Mouse (Mus musculus): ENCODE results near the gene Ntmt1. TPM values are rescaled to one million over a fixed set of nuclear protein-coding genes. Genes with fewer than 3 reads are reported as not detected.
A peak's percentile ranks its signal among the peaks of the same experiment; 100 is the strongest.

Gene Ntmt1
- polyA plus RNA-seq, 1 experiment, result 44.1 TPM

DNA sequence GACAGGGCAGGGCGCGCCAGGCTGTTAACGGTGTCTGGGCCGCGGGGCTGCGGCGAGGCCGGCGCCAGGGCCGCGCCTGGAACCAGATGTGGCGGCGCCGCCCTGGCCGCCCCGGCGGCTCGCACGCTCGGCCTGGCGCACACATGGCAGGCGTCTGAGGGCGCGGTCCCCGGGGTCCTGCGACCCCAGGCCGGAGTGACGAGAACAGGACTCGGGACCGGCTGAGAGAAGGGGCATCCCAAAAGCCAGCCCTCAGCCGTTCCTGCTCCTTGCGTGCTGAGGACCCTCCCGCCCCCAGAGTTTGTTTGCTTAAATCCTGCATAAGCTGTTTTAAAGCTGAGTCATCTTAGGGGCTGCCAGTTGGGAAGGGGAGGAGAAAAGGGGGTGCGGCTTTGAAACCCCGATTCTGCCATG, 57.3 kb downstream of the Ntmt1 start:
- peak; percentile 39 for DNase-seq (ENCODE audit: low spot score)

DNA sequence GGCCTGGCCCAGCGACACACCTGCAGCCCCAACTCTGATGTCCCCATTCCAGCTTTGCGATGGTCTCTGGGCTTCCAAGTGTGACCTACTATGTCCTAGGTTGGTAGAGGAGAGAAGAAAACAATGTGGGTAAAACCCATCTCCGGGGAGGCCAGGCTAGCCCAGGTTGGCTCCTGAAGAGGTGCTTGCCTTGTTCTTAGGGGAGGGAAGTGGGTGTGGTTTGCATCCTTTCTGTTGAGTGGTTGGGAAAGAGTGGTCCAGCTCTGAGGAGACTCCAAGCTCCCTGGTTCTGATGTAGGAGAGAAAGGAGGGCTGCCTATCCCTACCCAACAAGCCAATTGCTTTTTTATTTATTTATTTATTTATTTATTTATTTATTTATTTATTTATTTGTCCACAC, 57.8 kb downstream of the Ntmt1 start:
- DNase-seq (ENCODE audit: low spot score), result no peak

DNA sequence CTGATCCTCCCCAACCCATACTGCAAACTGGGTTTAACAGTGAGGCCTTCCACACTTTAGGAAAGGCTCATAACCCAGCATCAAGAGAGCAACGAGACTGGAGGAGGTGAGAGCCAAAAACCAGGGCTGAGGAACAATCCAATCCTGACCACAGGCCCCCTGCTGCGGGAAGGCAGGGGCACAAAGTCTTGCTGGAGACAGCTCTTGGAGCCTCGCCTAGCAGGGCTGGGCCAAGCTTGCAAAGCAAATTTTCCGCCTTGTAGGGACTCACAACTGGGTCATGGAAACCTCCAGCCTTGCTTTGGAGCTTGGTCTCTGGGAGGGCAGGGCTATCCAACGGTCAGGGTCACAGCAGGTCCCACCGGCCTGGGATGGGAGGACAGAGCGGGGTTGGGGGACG, 63.2 kb downstream of the Ntmt1 start:
- no peak for DNase-seq (ENCODE audit: low spot score)

Other genes starting within 250 kb of the Ntmt1 start
- 5.8 and 6.3 TPM in 2 replicates for gene Cstad, start 212.8 kb upstream of the Ntmt1 start, polyA plus RNA-seq (2012; rRNA removed)
- 1.5 TPM in 2 replicates for gene 1700001O22Rik, start 4.2 kb upstream of the Ntmt1 start, polyA plus RNA-seq (2012; rRNA removed)
- 26.0 and 27.0 TPM in 2 replicates for gene Asb6, start 22.5 kb downstream of the Ntmt1 start, polyA plus RNA-seq (2012; rRNA removed)
- 16.4 and 21.9 TPM in 2 replicates for gene Prrx2, start 27.1 kb downstream of the Ntmt1 start, polyA plus RNA-seq (2012; rRNA removed)
- 64.8 and 69.3 TPM in 2 replicates for gene Ptges, start 122.0 kb downstream of the Ntmt1 start, polyA plus RNA-seq (2012; rRNA removed)
- gene Tor1b, start 145.1 kb downstream of the Ntmt1 start, polyA plus RNA-seq (2012; rRNA removed), result 45.0 and 47.1 TPM in 2 replicates
- gene Tor1a, start 160.1 kb downstream of the Ntmt1 start, polyA plus RNA-seq (2012; rRNA removed), result 36.9 and 46.8 TPM in 2 replicates
- 68.9 and 69.1 TPM in 2 replicates for gene BC005624, start 174.4 kb downstream of the Ntmt1 start, polyA plus RNA-seq (2012; rRNA removed)
- gene Usp20, start 174.5 kb downstream of the Ntmt1 start, polyA plus RNA-seq (2012; rRNA removed), result 13.5 and 14.7 TPM in 2 replicates

Measured in urinary bladder, adult 2 months (tissue).